Mouse (Mus musculus) hindbrain, embryonic 16.5 days (tissue): ENCODE data around the gene Ptprn2. TPM values are rescaled to one million over a fixed set of nuclear protein-coding genes. Genes with fewer than 3 reads are reported as not detected.

Experiments
- ATAC-seq: fragments of 200-750 bp; cut with Nextera tagmentation; 2 replicates; pipeline ENCODE4 v1.8.0; 2017; ENCODE audit warnings: moderate TSS enrichment, moderate library complexity
- H3K27ac ChIP-seq: fragments of 300-500 bp; sonication (generic); 2 replicates; pipeline ENCODE4 v1.5.1; 2014; ENCODE audit warnings: low read depth, mild to moderate bottlenecking, control low read depth, low read length, moderate library complexity
- H3K27me3 ChIP-seq: fragments of 300-500 bp; sonication (generic); replicated peaks from 2 replicates; pipeline ENCODE4 v1.6.1; 2014; ENCODE audit warnings: low read length; ENCODE audit not compliant: control insufficient read depth, insufficient read depth
- H3K36me3 ChIP-seq: fragments of 300-500 bp; sonication (generic); 2 replicates; pipeline ENCODE4 v1.6.1; 2014; ENCODE audit warnings: mild to moderate bottlenecking, low read length, moderate library complexity, mixed read lengths; ENCODE audit not compliant: control insufficient read depth, insufficient read depth
- H3K4me1 ChIP-seq: fragments of 300-500 bp; sonication (generic); 2 replicates; pipeline ENCODE4 v1.6.1; 2014; ENCODE audit warnings: low read depth, low read length; ENCODE audit not compliant: control insufficient read depth, insufficient read depth
- H3K4me2 ChIP-seq: fragments of 300-500 bp; sonication (generic); 2 replicates; pipeline ENCODE4 v1.6.1; 2014; ENCODE audit warnings: mild to moderate bottlenecking, low read length, control low read depth, moderate library complexity
- H3K4me3 ChIP-seq: fragments of 300-500 bp; sonication (generic); 2 replicates; pipeline ENCODE4 v1.5.1; 2014; ENCODE audit warnings: mild to moderate bottlenecking, low read length, control low read depth, moderate library complexity
- H3K9ac ChIP-seq: fragments of 300-500 bp; sonication (generic); 2 replicates; pipeline ENCODE4 v1.6.1; 2014; ENCODE audit warnings: low read depth, mild to moderate bottlenecking, control low read depth, low read length, moderate library complexity
- H3K9me3 ChIP-seq: fragments of 300-500 bp; sonication (generic); 2 replicates; pipeline ENCODE4 v1.6.1; 2014; ENCODE audit warnings: mild to moderate bottlenecking, low read length, moderate library complexity; ENCODE audit not compliant: control insufficient read depth
- WGBS: fragments of 180-500 bp; shearing (Covaris S2); extraction: QIAGEN DNeasy Blood & Tissue Kit; methylation state at CpG from one replicate; pipeline ENCODE4 v1.1.7; 2014; 5-methylcytosine and 5-hydroxymethylcytosine counted together
- polyA plus RNA-seq: library from polyadenylated mRNA; unstranded; fragments of >200 nt; fragmentation: Nextera tagmentation; extraction: Ambion mirVana; gene quantifications from 2 replicates; pipeline ENCODE4 v1.2.1, GENCODE M21; 2015

The Ptprn2 gene
- polyA plus RNA-seq, 1 experiment from 2014 or later = 11.7 TPM

DNA sequence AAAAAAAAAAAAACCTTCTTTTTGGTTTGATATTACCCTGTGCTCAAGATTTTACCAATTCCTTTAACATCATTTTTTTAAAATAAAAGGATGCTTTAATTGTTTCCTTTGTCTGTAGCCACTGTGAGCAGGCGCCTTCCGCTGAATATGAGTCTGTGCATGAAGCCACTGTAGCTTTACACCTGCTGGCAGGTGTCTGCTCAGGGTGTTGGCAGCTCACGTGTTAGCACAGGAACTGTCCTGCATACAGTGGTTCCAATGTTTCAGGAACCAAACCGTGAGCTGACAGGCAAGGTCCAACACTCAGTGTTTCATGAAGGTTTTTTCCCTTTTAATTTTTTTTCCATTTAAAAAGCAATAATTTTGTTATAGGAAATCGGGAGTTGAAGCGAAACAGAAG lies 123.1 kb downstream of the Ptprn2 start:
- 84% methylated on average over 6 of the region's 6 CpGs for WGBS
- Histone ChIP-seq H3K4me1 (no peaks in the 10 kb centered on the region), H3K4me3 (no peak overlapping the region), H3K9me3 (no peaks in the 10 kb centered on the region), H3K4me2 (no peak overlapping the region), H3K27me3 (no peaks in the 10 kb centered on the region), H3K9ac (no peak overlapping the region), H3K36me3 (no peaks in the 10 kb centered on the region), H3K27ac (no peak overlapping the region)
- ATAC-seq = no peak

DNA sequence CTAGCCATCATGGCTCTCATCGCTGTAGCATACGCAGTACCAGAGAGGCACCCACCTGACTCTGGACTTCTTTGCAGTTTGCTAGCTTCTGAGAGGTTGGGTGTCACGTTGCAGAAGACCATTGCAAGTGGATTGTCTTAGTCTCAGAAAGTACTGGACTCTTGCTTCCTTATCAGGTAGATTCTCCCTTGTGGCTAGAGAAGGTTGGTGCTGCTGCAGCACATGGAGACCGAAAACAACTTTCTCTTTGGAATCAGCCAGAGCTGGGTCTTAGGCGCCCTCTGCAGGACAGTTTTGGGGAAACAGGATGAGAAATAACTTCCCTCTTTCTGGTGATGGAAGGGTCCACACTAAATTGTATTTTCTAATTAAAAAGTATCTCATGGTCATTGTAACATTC lies 134.3 kb downstream of the Ptprn2 start:
- Histone ChIP-seq H3K4me2 (no peak overlapping the region), H3K27ac (no peak overlapping the region), H3K36me3 (no peaks in the 10 kb centered on the region), H3K9ac (no peak overlapping the region), H3K9me3 (no peaks in the 10 kb centered on the region), H3K27me3 (no peaks in the 10 kb centered on the region), H3K4me3 (no peak overlapping the region), H3K4me1 (peaks cover 2% of the 10 kb centered on the region; the same call in 1 of the 2 replicates)
- peak; percentile 69 for ATAC-seq
- WGBS = 42% methylated on average over 5 of the region's 5 CpGs

DNA sequence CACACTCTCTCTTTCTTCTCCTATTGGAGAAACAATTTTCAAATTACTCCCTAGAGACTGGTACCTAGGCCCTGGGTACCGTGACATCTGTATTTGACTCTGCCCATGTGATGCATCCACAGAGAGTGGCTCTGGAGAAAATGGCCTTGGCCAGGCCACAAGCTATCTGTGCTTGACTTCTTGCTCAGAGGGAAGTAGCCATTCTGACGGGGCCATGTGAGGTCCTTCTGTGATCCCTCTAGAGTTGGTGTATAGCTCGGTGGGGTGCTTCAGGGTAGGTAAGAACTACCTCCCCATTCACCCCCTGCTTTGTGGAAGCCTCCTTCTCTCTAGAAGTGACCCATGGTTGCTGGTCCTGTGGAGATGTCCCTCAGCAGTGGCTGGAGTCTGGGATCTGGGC lies 134.8 kb downstream of the Ptprn2 start:
- ATAC-seq = peak; percentile 15; the same call in 1 of the 2 replicates
- no peak overlapping the region for H3K4me2 ChIP-seq
- WGBS = 67% methylated on average over 3 of the region's 3 CpGs
- no peaks in the 10 kb centered on the region for H3K27me3 ChIP-seq
- H3K36me3 ChIP-seq = no peaks in the 10 kb centered on the region
- no peak overlapping the region for H3K27ac ChIP-seq
- H3K9me3 ChIP-seq = no peaks in the 10 kb centered on the region
- no peak overlapping the region for H3K4me3 ChIP-seq
- H3K9ac ChIP-seq = no peak overlapping the region
- H3K4me1 ChIP-seq = peaks cover 2% of the 10 kb centered on the region; the same call in 1 of the 2 replicates

DNA sequence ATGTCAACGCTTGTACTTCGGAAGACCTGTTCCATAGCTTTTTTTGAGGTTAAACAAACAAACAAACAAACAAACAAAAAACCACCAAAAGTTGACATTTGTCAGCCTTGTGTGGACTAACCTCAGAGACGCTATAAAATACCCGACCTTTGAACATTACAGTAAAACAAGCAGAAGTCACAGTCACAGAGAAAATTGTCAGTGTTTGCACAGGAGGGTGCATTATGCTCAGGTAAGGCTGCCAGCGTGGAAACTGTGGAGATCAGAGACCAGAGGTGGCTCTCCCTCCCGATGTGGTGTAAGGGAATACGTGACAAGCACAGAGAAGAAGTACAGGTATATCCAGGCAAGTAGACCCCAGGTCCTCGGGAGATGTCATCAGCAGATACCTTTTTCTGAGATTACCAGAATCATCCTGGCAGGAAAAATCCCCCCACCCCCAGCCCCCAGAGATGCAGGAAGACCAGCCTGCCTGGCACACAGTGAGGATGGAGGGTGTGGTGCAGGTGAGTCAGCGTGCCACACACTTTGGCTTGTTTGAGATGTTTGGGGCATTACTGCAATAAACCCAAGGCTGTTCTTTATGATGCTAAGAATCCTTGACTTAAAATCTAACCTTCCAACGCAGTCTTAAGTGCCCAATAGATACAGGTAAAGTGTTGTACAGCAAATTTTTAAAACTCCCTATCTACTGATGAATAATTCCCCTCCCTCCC lies 136.0 kb downstream of the Ptprn2 start:
- Histone ChIP-seq H3K27me3 (no peaks in the 10 kb centered on the region), H3K27ac (no peak overlapping the region), H3K4me3 (no peak overlapping the region), H3K4me1 (peaks cover 2% of the 10 kb centered on the region; the same call in 1 of the 2 replicates), H3K4me2 (no peak overlapping the region), H3K9ac (no peak overlapping the region), H3K36me3 (no peaks in the 10 kb centered on the region), H3K9me3 (no peaks in the 10 kb centered on the region)
- ATAC-seq = no peak
- WGBS = 82% methylated on average over 10 of the region's 10 CpGs

DNA sequence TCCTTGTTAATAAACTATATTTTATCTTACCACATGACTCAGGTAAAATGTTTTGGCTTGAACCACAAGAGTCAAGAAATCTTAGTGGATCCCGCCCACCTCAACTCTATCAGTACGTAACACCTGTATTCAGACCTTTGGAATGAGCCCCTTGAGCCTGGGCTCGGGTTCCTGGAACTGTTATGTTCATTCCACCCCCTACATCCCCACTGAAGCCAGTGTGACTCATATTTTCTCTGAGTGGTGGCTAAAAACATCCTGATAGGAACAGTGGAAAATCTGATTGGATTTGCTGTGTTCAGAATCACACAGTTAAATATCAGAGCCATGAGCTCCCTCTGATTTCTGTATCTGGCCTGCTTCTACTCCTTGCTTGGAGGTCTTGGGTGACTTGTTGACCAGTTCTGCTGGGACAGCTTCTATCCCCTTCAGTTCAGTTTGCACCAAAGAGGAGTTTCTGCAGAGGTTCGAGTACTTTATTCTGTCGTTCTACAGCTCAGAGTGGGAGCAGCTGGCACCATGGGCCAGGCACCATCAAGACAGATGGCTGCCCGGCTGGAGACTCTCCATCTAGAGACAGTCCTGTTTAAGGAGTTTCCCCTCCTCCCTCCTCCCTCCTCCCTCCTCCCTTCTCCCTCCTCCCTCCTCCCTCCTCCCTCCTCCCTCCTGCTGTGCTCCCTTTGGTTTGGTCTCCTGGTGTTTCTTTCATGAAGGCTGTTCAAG lies 137.3 kb downstream of the Ptprn2 start:
- H3K9me3 ChIP-seq = no peaks in the 10 kb centered on the region
- H3K4me2 ChIP-seq = no peak overlapping the region
- H3K36me3 ChIP-seq = no peaks in the 10 kb centered on the region
- H3K4me3 ChIP-seq = no peak overlapping the region
- WGBS = 53% methylated on average over 6 of the region's 6 CpGs
- ATAC-seq = peak; percentile 48; the same call in 1 of the 2 replicates
- no peak overlapping the region for H3K9ac ChIP-seq
- H3K4me1 ChIP-seq = peaks cover 2% of the 10 kb centered on the region; the same call in 1 of the 2 replicates
- H3K27me3 ChIP-seq = no peaks in the 10 kb centered on the region
- no peak overlapping the region for H3K27ac ChIP-seq

DNA sequence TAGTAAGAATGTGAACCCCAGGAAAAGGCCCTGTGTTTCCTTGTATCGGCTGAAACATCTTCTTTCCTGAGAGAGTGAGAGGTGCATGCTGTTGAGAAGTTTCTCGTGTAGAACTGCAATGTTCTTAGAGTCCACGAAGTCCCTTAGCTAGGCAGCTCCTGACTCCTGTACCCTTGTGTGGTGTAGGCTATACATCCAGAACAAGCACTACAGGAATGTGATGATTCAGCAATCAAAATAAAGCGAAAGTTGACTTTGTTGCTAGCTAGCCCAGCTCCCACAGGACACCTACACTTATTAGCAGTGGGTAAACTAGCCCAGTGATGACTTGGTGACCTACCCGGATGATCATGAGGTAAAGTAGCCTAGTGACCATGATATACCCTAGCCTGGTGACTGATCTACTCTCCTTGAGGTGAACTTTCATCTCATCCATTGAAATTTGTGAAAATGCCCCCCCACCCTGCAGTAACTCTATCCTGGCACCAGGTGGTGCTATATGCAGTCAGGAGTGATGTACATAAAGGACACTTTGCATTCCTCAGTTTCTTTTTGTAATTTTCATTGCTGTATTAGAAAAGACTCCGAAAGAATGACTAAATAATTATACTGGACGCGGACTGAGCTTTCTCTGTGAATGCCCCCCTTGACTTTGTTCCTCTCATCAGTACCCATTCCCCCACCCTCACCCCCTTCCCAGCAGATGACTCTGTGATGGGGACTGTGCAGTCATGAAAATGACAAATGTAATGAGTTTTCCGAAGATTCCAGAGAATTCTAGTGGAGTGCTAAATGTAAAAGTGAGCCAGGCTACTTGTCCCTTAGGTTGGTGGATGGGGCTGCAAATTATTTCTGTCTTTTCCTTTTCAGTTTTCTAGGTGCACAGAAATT lies 140.1 kb downstream of the Ptprn2 start:
- 0 out of 2 replicates have a peak, but pooled peaks have one; percentile 25 for ATAC-seq
- no peak overlapping the region for H3K9ac ChIP-seq
- 49% methylated on average over 9 of the region's 9 CpGs for WGBS
- H3K27me3 ChIP-seq = no peaks in the 10 kb centered on the region
- H3K36me3 ChIP-seq = no peaks in the 10 kb centered on the region
- no peaks in the 10 kb centered on the region for H3K4me1 ChIP-seq
- no peaks in the 10 kb centered on the region for H3K9me3 ChIP-seq
- H3K4me3 ChIP-seq = no peak overlapping the region
- H3K27ac ChIP-seq = no peak overlapping the region
- H3K4me2 ChIP-seq = no peak overlapping the region

DNA sequence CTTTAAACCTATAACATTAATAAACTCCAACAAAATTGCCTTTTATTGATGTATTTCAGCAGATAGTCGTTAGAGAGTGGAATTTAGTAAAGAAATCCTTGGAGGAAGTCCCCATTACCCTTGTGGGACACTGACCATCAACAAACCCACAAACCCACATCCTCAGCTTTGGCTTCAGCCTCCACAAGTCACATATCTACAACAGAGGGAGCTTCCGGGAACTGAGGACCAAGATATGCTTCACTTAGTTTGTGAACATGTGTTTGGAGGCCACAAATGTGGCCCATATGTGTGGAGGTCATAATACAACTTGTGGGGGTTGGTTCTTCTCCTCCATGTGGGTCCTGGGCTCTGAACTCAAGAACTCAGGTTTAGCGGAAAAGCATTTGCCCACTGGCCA lies 143.5 kb downstream of the Ptprn2 start:
- Histone ChIP-seq H3K9me3 (no peaks in the 10 kb centered on the region), H3K4me1 (no peaks in the 10 kb centered on the region), H3K27me3 (no peaks in the 10 kb centered on the region), H3K9ac (no peak overlapping the region), H3K36me3 (no peaks in the 10 kb centered on the region), H3K27ac (no peak overlapping the region), H3K4me2 (no peak overlapping the region), H3K4me3 (no peak overlapping the region)
- 89% methylated on average over 3 of the region's 3 CpGs for WGBS
- no peak for ATAC-seq

DNA sequence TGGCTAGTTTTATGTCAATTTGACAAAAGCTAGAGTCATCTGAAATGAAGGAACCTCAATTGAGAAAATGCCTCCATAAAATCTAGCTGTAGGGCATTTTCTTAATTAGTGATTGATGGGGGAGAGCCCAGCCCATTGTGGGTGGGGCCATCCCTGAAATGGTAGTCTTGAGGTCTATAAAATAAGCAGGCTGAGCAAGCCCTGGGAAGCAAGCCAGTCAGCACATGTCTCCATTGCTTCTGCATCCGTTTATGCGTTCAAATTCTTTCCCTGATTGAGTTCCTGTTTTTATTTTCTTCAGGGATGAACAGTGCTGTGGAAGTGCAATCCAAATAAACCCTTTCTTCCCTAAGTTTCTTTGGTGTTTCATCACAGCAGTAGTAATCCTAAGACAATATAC lies 152.0 kb downstream of the Ptprn2 start:
- Histone ChIP-seq H3K36me3 (no peaks in the 10 kb centered on the region), H3K4me3 (no peak overlapping the region), H3K9me3 (no peaks in the 10 kb centered on the region), H3K9ac (no peak overlapping the region), H3K27ac (no peak overlapping the region), H3K4me1 (peaks cover 20% of the 10 kb centered on the region), H3K27me3 (no peaks in the 10 kb centered on the region), H3K4me2 (no peak overlapping the region)
- ATAC-seq = no peak
- WGBS = 34% methylated on average over 2 of the region's 2 CpGs

DNA sequence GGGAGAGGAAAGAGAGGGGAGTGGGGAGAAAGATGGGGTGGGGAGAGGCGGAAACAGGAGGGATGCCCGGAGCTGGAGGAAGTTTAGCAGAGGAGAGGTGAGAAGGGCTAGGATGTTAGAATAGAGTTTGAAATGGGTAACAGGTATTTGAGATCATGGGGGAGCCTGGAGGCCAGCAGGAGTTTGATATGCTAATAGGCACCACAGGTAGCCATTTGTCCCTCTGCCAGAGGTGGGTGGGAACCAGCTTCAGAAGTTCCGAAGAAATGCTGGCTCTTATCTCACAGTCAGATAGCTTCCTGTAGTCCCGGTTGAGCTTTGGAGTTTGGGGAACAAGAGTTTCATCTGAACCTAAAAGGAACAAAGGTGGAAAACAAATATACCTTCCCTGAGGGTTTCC lies 155.4 kb downstream of the Ptprn2 start:
- Histone ChIP-seq H3K4me3 (no peak overlapping the region), H3K27me3 (no peaks in the 10 kb centered on the region; the same call in 1 of the 2 replicates), H3K4me1 (peaks cover 22% of the 10 kb centered on the region), H3K4me2 (no peak overlapping the region), H3K36me3 (no peaks in the 10 kb centered on the region), H3K9ac (no peak overlapping the region), H3K9me3 (no peaks in the 10 kb centered on the region), H3K27ac (no peak overlapping the region)
- ATAC-seq = no peak
- 22% methylated on average over 4 of the region's 4 CpGs for WGBS
